Mouse (Mus musculus) ovary, adult 10 weeks (tissue): ENCODE measurements around the gene Cdh20. TPM values are rescaled to one million over a fixed set of nuclear protein-coding genes. Genes with fewer than 3 reads are reported as not detected.

Source experiments
- polyA plus RNA-seq: library from polyadenylated mRNA; stranded (reverse); fragments of 350-450 nt; fragmentation: Illumina TruSeq; extraction: RNeasy Lipid Tissue Mini Kit (QIAGEN cat#74804); gene quantifications from one replicate; pipeline ENCODE4 v1.2.3, GENCODE M21; 2014

Cdh20 gene
- polyA plus RNA-seq = 0.11 TPM

GRCm38 (mm10) chr1:104768371-104769249, at the start of gene Cdh20:
TSS of gene Cdh20 (plus strand) at chr1:104768529.

